Mouse (Mus musculus) v-Abl transformed pro-B cells (cell line): Measurements from ENCODE around the gene Lnx1.

Experiments
- in situ Hi-C, 2 experiments: fragments of 400-800 bp; cut with MboI; formaldehyde crosslinking; loops; one replicate each; pipeline ENCODE4 v1.15.1; 2025; ENCODE audit not compliant: unreplicated experiment in 2 of 2

Lnx1 gene

GRCm38 (mm10) chr5:74613491-74614151 lies 89.1 kb downstream of the Lnx1 start:
- in situ Hi-C loops: no loop called here

- in situ Hi-C loops: no loop called here
Observed at GRCm38 (mm10) chr5:74612713-74613112, 90.0 kb downstream of the Lnx1 start.

GRCm38 (mm10) chr5:74610511-74610910 lies 92.2 kb downstream of the Lnx1 start:
- in situ Hi-C loops: no loop called here

GRCm38 (mm10) chr5:74606213-74606612 lies 96.5 kb downstream of the Lnx1 start:
- in situ Hi-C loops: no loop called here

- in situ Hi-C loops: no loop called here
Observed at GRCm38 (mm10) chr5:74603306-74603705, 99.4 kb downstream of the Lnx1 start.

- in situ Hi-C loops: no loop called here
Observed at GRCm38 (mm10) chr5:74602371-74602770, 100.3 kb downstream of the Lnx1 start.

GRCm38 (mm10) chr5:74601965-74602364 lies 100.7 kb downstream of the Lnx1 start:
- in situ Hi-C loops: no loop called here

GRCm38 (mm10) chr5:74601171-74601570 lies 101.5 kb downstream of the Lnx1 start:
- in situ Hi-C loops: no loop called here

GRCm38 (mm10) chr5:74600010-74600409 lies 102.7 kb downstream of the Lnx1 start:
- in situ Hi-C loops: no loop called here

GRCm38 (mm10) chr5:74593147-74593546 lies 109.6 kb downstream of the Lnx1 start:
- in situ Hi-C loops: no loop called here

- in situ Hi-C loops: no loop called here
Observed at GRCm38 (mm10) chr5:74591413-74591812, 111.3 kb downstream of the Lnx1 start.

GRCm38 (mm10) chr5:74589133-74589532 lies 113.6 kb downstream of the Lnx1 start:
- in situ Hi-C loops: no loop called here

- in situ Hi-C loops: loop anchor here in 1 of 2 experiments (25.0 kb wide), 2 partner anchors 1259 to 1666 kb away; no protein-coding TSS in a partner anchor
Observed at GRCm38 (mm10) chr5:74571767-74572166, 130.9 kb downstream of the Lnx1 start.

- in situ Hi-C loops: loop anchor here in 1 of 2 experiments (25.0 kb wide), 2 partner anchors 1249 to 1676 kb away; no protein-coding TSS in a partner anchor
Observed at GRCm38 (mm10) chr5:74561151-74561550, 141.6 kb downstream of the Lnx1 start.

GRCm38 (mm10) chr5:74549566-74549965 lies 153.1 kb downstream of the Lnx1 start:
- in situ Hi-C loops: loop anchor here (25.0 kb wide), 3 partner anchors 1287 to 1787 kb away; partner anchors contain the start of genes Fryl (in 1 of the 2) and Txk (in 1 of the 2)

- in situ Hi-C loops: loop anchor here (25.0 kb wide), 3 partner anchors 1283 to 1783 kb away; partner anchors contain the start of genes Fryl (in 1 of the 2) and Txk (in 1 of the 2)
Observed at GRCm38 (mm10) chr5:74545606-74546005, 157.1 kb downstream of the Lnx1 start.
